Mouse (Mus musculus) macrophage (primary cell): ENCODE measurements around the gene Mark1. TPM values are rescaled to one million over a fixed set of nuclear protein-coding genes. Genes with fewer than 3 reads are reported as not detected.

Experiments used
- H3K27ac ChIP-seq: fragments of 350-480 bp; formaldehyde crosslinking; 2 replicates; pipeline ENCODE4 v1.9.0; 2021
- H3K36me3 ChIP-seq: fragments of 350-480 bp; formaldehyde crosslinking; 2 replicates; pipeline ENCODE4 v1.9.0; 2021; ENCODE audit errors: inconsistent target
- H3K4me3 ChIP-seq: fragments of 350-480 bp; formaldehyde crosslinking; 2 replicates; pipeline ENCODE4 v1.9.0; 2021; ENCODE audit errors: inconsistent target
- H3K79me2 ChIP-seq: fragments of 350-480 bp; formaldehyde crosslinking; 2 replicates; pipeline ENCODE4 v1.9.0; 2021; ENCODE audit errors: inconsistent target
- WGBS: methylation state at CpG from one replicate; pipeline ENCODE4 v1.1.7; 2026; ENCODE audit warnings: inconsistent platforms; ENCODE audit not compliant: missing documents; 5-methylcytosine and 5-hydroxymethylcytosine counted together
- polyA plus RNA-seq: library from polyadenylated mRNA; stranded (reverse); fragments of 250-400 nt; gene quantifications from 3 replicates; pipeline ENCODE4 v1.2.4, GENCODE M21; 2018; ENCODE audit warnings: inconsistent platforms

Gene Mark1
- polyA plus RNA-seq, 1 experiment from 2014 or later, result not detected

GRCm38 (mm10) chr1:184889454-184889853 lies 109.9 kb downstream of the Mark1 start:
- no peaks in the 10 kb centered on the region for H3K36me3 ChIP-seq
- H3K27ac ChIP-seq, result no peak overlapping the region
- no peak overlapping the region for H3K4me3 ChIP-seq
- 92% methylated on average over 6 of the region's 6 CpGs for WGBS
- no peaks in the 10 kb centered on the region for H3K79me2 ChIP-seq

- H3K79me2 ChIP-seq, result no peaks in the 10 kb centered on the region
- no peak overlapping the region for H3K27ac ChIP-seq
- no peak overlapping the region for H3K4me3 ChIP-seq
- WGBS, result 100% methylated on average over 1 of the region's 1 CpGs
- H3K36me3 ChIP-seq, result no peaks in the 10 kb centered on the region
Observed at GRCm38 (mm10) chr1:184886160-184886559, 113.2 kb downstream of the Mark1 start.

- Histone ChIP-seq H3K36me3 (no peaks in the 10 kb centered on the region), H3K4me3 (no peak within 1 kb of the TSS), H3K79me2 (no peaks in the 10 kb centered on the region), H3K27ac (no peak within 1 kb of the TSS)
- WGBS, result 3% methylated on average over 75 of the region's 77 CpGs
Observed at GRCm38 (mm10) chr1:184882281-184883268, 116.8 kb downstream of the Mark1 start, which contains the start of gene C130074G19Rik. C130074G19Rik (minus strand) TSS chr1:184883218.

GRCm38 (mm10) chr1:184881861-184882260 lies 117.5 kb downstream of the Mark1 start:
- WGBS, result 66% methylated on average over 7 of the region's 7 CpGs
- Histone ChIP-seq H3K79me2 (no peaks in the 10 kb centered on the region), H3K36me3 (no peaks in the 10 kb centered on the region), H3K4me3 (no peak overlapping the region), H3K27ac (no peak overlapping the region)

- no peaks in the 10 kb centered on the region for H3K36me3 ChIP-seq
- H3K79me2 ChIP-seq, result no peaks in the 10 kb centered on the region
- H3K27ac ChIP-seq, result no peak overlapping the region
- H3K4me3 ChIP-seq, result no peak overlapping the region
- WGBS, result 93% methylated on average over 5 of the region's 5 CpGs
Observed at GRCm38 (mm10) chr1:184881211-184881610, 118.2 kb downstream of the Mark1 start.

- Histone ChIP-seq H3K27ac (no peak overlapping the region), H3K36me3 (no peaks in the 10 kb centered on the region), H3K79me2 (no peaks in the 10 kb centered on the region), H3K4me3 (no peak overlapping the region)
- 89% methylated on average over 6 of the region's 6 CpGs for WGBS
Observed at GRCm38 (mm10) chr1:184878860-184879259, 120.5 kb downstream of the Mark1 start.

GRCm38 (mm10) chr1:184877306-184877705 lies 122.1 kb downstream of the Mark1 start:
- Histone ChIP-seq H3K4me3 (no peak overlapping the region), H3K36me3 (no peaks in the 10 kb centered on the region), H3K79me2 (no peaks in the 10 kb centered on the region), H3K27ac (no peak overlapping the region)
- 96% methylated on average over 2 of the region's 2 CpGs for WGBS

- Histone ChIP-seq H3K27ac (no peak overlapping the region), H3K36me3 (no peaks in the 10 kb centered on the region), H3K4me3 (no peak overlapping the region), H3K79me2 (no peaks in the 10 kb centered on the region)
- WGBS, result 85% methylated on average over 11 of the region's 11 CpGs
Observed at GRCm38 (mm10) chr1:184873910-184874309, 125.5 kb downstream of the Mark1 start.

- Histone ChIP-seq H3K27ac (no peak overlapping the region), H3K4me3 (no peak overlapping the region), H3K36me3 (no peaks in the 10 kb centered on the region), H3K79me2 (no peaks in the 10 kb centered on the region)
- WGBS, result 92% methylated on average over 7 of the region's 7 CpGs
Observed at GRCm38 (mm10) chr1:184872069-184872819, 127.1 kb downstream of the Mark1 start.

- Histone ChIP-seq H3K4me3 (no peak overlapping the region), H3K27ac (no peak overlapping the region), H3K36me3 (no peaks in the 10 kb centered on the region), H3K79me2 (no peaks in the 10 kb centered on the region)
- 89% methylated on average over 1 of the region's 1 CpGs for WGBS
Observed at GRCm38 (mm10) chr1:184871506-184871905, 127.9 kb downstream of the Mark1 start.

GRCm38 (mm10) chr1:184870646-184871385 lies 128.6 kb downstream of the Mark1 start:
- H3K27ac ChIP-seq, result no peak overlapping the region
- no peak overlapping the region for H3K4me3 ChIP-seq
- 85% methylated on average over 11 of the region's 11 CpGs for WGBS
- H3K36me3 ChIP-seq, result no peaks in the 10 kb centered on the region
- no peaks in the 10 kb centered on the region for H3K79me2 ChIP-seq

GRCm38 (mm10) chr1:184869939-184870565 lies 129.3 kb downstream of the Mark1 start:
- Histone ChIP-seq H3K79me2 (no peaks in the 10 kb centered on the region), H3K36me3 (no peaks in the 10 kb centered on the region), H3K4me3 (no peak overlapping the region), H3K27ac (no peak overlapping the region)
- WGBS, result 48% methylated on average over 4 of the region's 4 CpGs

- no peaks in the 10 kb centered on the region for H3K79me2 ChIP-seq
- no peak overlapping the region for H3K4me3 ChIP-seq
- WGBS, result 98% methylated on average over 3 of the region's 3 CpGs
- H3K27ac ChIP-seq, result no peak overlapping the region
- H3K36me3 ChIP-seq, result no peaks in the 10 kb centered on the region
Observed at GRCm38 (mm10) chr1:184867640-184868120, 131.7 kb downstream of the Mark1 start.

GRCm38 (mm10) chr1:184864381-184864801 lies 135.0 kb downstream of the Mark1 start:
- H3K4me3 ChIP-seq, result no peak overlapping the region
- WGBS, result 68% methylated on average over 6 of the region's 7 CpGs
- no peak overlapping the region for H3K27ac ChIP-seq

More at GRCm38 (mm10) chr1:184864381-184864801, 135.0 kb downstream of the Mark1 start:
- Histone ChIP-seq H3K36me3 (no peaks in the 10 kb centered on the region), H3K79me2 (no peaks in the 10 kb centered on the region)
